Mouse (Mus musculus) adrenal gland, postnatal 25 days (tissue): ENCODE measurements at regions not wholly inside any gene's neighbourhood (a gene's known extent, or its start where the extent isn't known, plus 50 kb on each side); places are given as distances from the start of the nearest gene placed in this dataset.

ENCODE experiments used
- DNase-seq: peaks from one replicate; pipeline ENCODE4 v3.0.0; 2021; ENCODE audit warnings: mixed read lengths

DNA sequence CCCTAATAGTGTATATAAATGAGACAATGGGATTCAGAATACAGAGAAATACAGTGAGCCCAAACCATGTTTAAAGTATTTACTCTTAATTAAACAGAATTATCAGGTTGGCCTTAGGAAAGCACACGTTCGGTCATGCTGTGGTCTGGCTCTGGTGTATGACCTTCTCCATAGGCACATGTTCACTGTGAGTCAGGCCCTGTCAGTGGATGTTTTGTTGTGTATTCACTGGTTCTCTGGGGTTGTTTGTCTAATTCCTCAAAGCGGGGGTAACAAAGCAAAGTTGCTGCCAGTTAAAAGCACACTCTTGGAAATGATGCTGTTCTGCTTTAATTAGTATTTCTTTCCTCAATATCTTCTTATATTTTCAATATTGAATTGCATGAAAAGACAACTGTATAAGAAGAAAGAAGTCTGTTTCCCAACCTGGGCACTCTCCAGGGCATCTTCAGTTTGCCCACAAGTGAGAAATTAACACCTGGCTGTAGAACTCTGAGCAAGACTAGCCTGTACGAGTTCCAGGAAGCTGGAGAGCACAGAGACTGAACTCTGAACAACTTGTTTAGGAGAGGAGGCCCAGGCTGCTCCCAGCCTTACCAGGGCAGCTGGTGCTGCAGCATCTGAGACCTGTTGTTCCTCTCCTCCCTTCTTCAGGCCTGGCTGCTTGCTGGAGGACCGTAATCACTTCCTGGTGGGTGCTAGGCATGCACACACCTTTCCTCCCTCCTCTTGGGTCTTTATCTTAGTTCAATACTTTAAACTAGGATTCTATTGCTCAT lies 593.1 kb downstream of the Ttll7 start:
- DNase-seq: no peak

DNA sequence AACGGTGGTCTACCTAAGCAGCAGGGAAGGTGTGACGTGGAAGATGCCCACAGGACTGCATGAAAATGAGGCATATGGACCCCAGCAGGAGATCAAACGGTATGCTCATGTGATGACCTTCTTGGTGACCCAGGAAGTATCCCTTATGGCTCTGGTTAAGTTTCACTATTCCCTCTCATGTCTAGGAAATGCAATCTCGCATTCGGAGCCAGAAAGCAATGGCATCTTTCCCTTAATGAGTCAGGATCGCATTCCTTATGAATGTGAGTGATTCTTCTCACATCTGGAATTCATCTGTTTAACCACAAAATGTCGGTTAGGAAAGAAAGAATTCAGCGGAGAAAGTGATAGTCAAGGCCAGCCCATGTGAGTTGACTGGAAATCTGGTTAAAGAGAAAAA lies 593.7 kb downstream of the Ttll7 start:
- DNase-seq: no peak

DNA sequence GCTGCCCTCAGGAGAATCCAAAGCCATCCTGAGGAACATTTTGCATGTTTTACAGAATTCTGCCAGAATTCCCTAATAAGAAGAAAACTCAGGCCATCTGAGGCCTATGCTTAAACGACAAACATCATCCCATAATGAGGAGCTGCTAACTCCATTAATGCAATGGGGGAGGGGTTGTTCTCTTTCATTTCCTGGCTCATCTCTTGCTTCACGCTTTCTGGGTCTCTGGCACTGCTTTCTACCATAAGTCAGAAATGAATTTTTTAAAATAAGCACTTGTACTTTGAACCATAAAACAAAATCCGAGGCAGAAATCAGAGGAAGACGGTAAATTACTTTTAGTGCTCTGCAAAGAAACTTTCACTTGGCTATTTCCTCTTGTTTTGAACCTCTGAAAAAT lies 600.0 kb downstream of the Ttll7 start:
- no peak for DNase-seq

DNA sequence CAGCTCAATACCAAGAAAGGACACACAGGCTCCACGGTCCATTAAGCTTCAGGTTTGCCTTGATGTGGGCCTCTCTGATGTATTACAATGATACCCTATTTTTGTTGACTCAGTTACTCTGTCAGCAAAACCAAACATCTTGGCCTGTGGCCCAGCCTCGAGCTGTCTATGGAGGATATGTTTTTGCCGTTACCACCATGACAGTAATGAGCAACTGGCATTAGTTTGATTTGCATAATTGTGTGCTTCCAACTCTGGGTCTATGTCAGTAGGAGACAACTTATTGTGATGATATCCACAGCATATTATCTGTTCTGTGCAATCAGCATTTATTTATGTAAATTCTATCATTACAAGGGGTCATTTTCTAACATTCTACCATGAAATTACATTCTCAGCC lies 603.2 kb downstream of the Ttll7 start:
- no peak for DNase-seq

DNA sequence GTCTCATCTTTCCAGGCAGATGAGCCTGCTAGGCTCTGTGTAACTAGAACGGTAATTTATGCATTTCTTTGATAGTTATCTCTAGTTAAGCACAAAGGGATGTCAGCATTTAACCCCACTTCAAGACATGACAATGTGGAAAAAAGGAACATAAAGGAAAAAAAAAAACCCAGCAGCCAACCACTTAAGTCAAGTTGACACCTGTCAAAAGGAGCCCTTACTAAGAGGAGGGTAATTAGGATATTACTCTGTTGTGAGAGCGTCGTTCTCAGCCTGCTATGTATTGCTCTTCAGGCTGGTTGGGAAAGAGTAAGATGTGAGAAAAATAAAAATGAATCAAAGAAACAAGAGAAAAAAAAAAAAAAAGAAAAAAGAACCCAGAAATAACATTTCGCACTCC lies 604.1 kb downstream of the Ttll7 start:
- DNase-seq: no peak

DNA sequence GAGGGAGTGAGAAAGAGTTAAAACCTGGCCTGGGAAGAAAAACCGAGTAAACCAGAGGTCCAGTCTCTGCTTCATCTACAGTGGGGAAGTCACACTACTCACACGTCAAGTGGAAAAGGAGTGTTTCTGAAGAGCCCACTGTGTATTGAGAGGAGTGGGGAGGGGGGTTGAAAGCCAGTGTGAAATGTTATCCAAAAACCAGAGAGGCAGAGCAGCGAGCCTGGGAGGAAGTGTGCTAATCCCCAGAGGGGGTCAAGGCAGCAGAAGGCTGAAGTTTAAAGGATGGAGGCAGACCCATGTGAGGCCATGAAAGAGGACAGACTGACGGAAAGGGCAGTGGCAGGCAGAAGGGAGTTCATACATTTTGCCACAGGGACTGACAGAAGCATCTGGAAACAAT lies 605.9 kb downstream of the Ttll7 start:
- no peak for DNase-seq

DNA sequence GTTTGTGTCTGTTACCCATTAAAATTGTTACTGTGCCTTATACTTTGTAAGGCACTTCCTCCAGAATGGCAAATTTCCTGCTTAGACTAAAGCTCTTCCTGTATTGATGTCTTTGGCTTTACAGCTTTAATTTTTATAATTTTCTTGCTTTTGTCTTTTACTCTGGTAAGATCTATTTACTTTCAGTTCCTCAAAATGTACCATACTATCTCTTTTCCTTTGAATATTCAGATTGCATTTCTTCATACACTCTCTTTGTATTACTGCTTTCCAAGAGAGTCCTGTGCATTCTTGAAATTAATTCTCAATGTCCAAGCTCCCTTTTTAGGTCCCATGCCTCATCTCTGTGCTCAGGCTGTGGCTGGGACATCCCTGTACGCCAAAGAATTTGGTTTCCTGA lies 627.7 kb downstream of the Ttll7 start:
- DNase-seq: no peak
